Mouse (Mus musculus) spleen, adult 18-20 months (tissue): ENCODE measurements at regions not wholly inside any gene's neighbourhood (a gene's known extent, or its start where the extent isn't known, plus 50 kb on each side); places are given as distances from the start of the nearest gene placed in this dataset.

Experiments
- DNase-seq, 2 experiments: peaks; one replicate each; pipeline ENCODE4 v3.0.0; 2022; ENCODE audit warnings: mixed read lengths in 2 of 2

GRCm38 (mm10) chr5:45269391-45269790 lies 180.6 kb downstream of the Qdpr start:
- no peak for DNase-seq

- no peak for DNase-seq
These were observed 183.1 kb downstream of the Qdpr start for GRCm38 (mm10) chr5:45266914-45267313.

- DNase-seq: no peak
These were observed 191.6 kb downstream of the Qdpr start for GRCm38 (mm10) chr5:45258486-45258885.

DNA sequence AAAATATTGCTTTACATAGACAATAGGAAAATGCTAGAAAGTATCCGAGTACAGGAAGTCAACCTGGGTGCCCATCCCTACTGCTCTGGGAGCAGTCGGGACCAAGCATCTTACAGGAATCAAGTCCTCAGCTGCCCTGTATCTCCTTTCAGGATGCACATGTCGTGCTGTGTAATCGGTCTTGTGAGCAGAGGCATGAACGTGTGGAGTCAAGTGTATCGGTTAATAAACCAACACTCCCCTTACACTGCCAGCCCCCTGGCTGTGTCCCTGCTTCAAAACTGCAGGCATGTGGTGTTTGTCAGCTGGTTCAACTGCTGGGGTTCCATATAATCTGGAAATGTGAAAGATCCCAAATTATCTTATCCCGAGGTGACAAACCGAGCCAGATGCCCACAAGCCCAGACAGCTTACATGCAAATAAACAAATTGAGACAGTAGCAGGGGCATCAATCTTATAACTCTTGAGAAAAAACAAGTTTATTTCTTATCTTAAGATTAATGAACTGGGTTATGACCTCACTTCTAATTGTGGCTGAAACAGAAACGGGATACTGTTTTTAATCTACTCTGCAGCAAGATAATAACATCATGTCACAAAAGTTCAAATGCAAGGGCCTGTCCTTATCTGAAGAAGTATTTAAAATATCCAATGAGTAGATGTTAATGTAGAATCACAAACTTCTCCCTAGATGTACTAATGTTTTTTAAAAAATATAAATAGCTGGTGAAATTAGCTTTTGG lies 193.6 kb downstream of the Qdpr start:
- no peak for DNase-seq

DNA sequence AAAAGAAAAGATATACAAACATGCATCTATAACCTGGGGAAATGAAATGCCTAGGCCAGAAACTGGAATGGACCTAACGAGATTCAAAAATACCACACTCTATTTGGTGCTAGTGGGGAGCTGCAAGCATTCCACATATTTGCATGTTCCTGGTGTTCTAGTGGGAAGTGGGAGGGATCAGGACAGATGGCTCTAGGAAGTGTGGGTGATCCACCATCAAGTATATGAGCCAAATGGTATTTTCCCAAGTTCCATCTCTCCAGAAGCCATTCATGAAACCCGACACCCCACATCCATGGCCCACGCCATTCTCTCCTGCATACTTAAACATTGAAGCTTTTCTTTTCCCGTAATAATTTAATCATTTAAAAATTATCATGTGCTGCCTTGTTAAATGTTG lies 218.2 kb downstream of the Qdpr start:
- DNase-seq: no peak

- DNase-seq: no peak
These were observed 219.9 kb downstream of the Qdpr start for GRCm38 (mm10) chr5:45230097-45230496.

DNA sequence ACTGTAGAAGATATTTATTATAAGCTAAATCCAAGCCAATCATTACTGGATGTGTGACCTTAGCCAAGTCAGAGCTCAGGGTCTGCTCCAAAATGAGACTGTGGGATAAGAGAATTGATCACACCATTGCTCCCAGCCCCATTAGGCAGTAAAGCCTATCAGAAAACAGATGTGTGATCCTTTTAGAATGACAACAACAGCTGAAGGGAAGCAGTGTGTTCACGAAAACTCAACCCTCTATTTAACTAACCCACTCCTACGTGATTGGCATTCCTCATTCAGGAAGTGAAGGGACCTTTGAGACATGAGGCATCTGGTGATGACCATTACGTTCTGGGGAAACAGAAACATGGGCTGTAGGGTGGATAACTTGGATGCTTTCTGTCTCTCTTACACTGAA lies 220.6 kb downstream of the Qdpr start:
- no peak for DNase-seq

DNA sequence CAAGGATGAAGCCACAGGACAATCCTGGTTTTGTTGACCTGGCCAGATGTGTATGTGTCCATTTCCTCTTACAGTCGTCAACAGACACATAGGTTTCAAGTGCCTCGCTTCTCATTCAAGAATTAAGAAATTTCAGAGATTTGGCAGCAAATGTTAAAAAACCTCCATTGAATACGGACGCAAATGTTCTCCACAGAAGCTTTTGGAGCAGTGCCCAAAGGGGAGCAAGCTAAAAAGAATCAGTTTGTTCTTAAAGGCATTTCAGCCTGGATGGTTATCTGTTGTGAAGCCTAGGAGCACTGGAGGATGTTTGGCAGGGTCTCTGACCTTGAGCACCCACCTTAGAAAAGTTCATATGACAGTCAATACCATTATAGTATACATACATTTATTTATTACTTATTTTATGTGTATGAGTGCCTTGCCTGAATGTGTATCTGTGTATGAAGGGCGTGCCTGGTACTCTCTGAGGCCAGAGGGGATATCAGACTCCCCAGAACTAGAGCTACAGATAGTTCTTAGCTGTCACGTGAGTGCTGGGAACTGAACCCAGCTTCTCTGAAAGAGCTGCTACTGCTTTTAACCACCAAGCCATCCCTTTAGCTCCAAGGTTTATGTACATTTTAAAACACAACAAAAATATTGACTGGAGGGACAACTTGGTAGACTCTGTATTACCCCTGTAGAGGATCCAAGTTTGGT lies 221.7 kb downstream of the Qdpr start:
- DNase-seq: no peak

- DNase-seq: no peak
These were observed 229.6 kb downstream of the Qdpr start for GRCm38 (mm10) chr5:45220272-45220916.

DNA sequence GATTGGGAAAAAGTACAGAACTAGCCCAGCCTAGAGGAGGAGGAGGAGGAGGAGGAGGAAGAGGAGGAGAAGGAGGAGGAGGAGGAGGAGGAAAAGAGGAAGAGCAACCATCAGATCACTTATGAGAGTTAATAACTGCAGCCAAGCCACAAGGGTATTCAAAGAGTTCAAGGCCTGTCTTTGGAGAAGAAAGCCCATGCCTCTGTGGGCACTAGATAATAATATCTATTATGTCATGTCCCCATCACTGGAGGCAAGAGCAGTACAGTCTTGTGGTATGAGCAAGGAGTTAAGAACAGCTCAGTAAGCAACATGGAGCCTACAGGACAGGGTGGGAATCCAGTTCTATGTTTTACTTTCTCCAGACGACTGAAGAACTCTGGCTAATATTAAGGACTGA lies 230.5 kb downstream of the Qdpr start:
- DNase-seq: no peak

DNA sequence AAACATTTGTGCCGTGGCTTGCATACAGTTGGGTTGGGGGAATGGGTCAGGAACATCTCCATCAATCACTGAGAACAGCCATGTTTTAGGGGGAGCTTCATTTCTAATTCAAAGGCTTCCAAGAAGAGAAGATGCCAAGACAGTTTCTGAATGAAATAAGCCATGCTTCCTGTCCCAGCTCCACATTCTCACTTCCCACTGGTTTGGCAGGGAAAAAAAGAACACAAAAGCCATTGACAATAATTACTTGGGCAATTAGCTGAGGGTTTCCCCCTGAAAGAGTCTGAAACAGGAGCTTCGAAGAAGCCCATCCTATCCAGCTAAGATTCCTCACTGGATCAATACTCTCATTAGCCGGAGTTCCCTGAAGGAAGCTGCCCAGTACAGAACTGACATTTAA lies 230.9 kb downstream of the Qdpr start:
- DNase-seq: no peak

DNA sequence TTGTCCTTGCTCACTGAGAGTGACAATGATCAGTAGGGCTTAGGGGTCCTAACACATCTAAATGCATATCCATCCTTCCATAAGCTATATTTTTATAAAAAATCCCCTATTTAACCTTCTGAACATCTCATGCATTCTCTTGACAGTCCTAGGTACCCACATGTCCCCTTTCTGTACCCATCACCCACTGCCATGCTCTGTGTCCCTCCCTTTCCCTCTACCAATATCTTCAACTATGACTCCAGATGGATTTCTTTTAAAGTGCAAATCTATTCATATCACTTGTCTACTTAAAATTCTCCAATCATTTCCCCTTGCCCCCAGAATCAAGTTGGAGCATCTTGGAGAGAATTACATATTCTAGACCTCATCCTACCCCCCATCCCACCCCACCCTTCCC lies 235.6 kb downstream of the Qdpr start:
- DNase-seq: no peak

- no peak for DNase-seq
These were observed 251.6 kb downstream of the Qdpr start for GRCm38 (mm10) chr5:45198408-45198807.

GRCm38 (mm10) chr5:45196159-45196558 lies 253.9 kb downstream of the Qdpr start:
- DNase-seq: no peak

GRCm38 (mm10) chr5:45192287-45192686 lies 257.7 kb downstream of the Qdpr start:
- no peak for DNase-seq

- no peak for DNase-seq
These were observed 276.8 kb downstream of the Qdpr start for GRCm38 (mm10) chr5:45173035-45173755.

GRCm38 (mm10) chr5:45159194-45159593 lies 290.8 kb downstream of the Qdpr start:
- DNase-seq: no peak

DNA sequence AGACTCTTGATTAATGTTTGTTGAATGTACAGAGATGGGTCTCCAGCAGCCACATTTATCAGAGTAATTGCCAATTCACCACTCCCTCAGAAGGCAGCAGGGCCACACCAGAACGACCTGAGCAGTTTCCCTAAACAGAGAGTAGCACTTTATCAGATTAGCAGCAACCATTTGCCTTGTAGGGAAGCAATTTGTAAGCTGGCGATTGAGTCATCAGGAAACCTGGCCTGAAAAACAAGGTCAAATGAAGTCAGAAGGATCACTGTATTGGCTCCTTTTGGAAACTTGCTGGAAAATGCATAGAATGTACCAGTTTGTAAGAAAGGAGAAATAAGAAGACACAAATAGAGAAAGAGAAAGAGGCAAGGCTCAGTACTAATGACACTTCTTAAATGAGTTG lies 295.1 kb downstream of the Qdpr start:
- no peak for DNase-seq

GRCm38 (mm10) chr5:45144186-45144585 lies 305.9 kb downstream of the Qdpr start:
- DNase-seq: no peak

- no peak for DNase-seq
These were observed 312.6 kb downstream of the Qdpr start for GRCm38 (mm10) chr5:45137198-45137973.

DNA sequence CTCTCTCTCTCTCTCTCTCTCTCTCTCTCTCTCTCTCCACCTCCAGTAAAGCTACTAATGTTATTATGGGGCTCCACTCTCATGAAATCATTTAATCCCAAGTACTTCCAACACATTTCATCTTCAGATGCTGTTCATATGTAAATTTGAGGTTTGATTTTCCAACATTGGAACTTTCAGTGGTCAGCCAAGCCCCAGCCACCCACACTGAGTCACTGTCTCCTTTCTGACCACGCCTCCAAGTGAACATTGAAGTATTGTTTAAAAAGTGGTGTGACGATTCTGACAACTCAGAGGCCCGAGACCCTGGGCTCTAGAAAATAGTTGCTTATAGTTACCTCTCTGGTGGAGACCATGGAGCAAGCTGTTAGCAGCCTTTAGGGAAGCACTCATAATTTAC lies 313.3 kb downstream of the Qdpr start:
- DNase-seq: no peak

GRCm38 (mm10) chr5:45127971-45128370 lies 322.1 kb downstream of the Qdpr start:
- DNase-seq: no peak
